Mouse (Mus musculus): ENCODE results near the gene Kank3. TPM values are rescaled to one million over a fixed set of nuclear protein-coding genes. Genes with fewer than 3 reads are reported as not detected.
A peak's percentile ranks its signal among the peaks of the same experiment; 100 is the strongest.

Gene Kank3
- polyA plus RNA-seq, 1 experiment from 2014 or later: 30.1 TPM

GRCm38 (mm10) chr17:33799277-33799676 lies 11.0 kb upstream of the Kank3 start:
- Histone ChIP-seq H3K9ac (ENCODE audit: low read depth, low read length) (no peak overlapping the region), H3K4me3 (ENCODE audit: low read depth, low read length) (no peak overlapping the region), H3K4me1 (replicated peaks; ENCODE audit: control insufficient read depth, insufficient read depth, low read length) (no peaks in the 10 kb centered on the region), H3K36me3 (ENCODE audit: control insufficient read depth, insufficient read depth, low read length) (no peaks in the 10 kb centered on the region), H3K27ac (ENCODE audit: low read depth, low read length) (no peak overlapping the region), H3K9me3 (ENCODE audit: control insufficient read depth, low read length) (no peaks in the 10 kb centered on the region), H3K4me2 (replicated peaks; ENCODE audit: low read depth, low read length) (no peak overlapping the region), H3K27me3 (ENCODE audit: control insufficient read depth, insufficient read depth, low read length) (no peaks in the 10 kb centered on the region)
- DNase-seq (ENCODE audit: low spot score) (no peak), ATAC-seq (ENCODE audit: low FRiP score) (no peak)
- WGBS: 88% methylated on average over 1 of the region's 1 CpGs

- no peak for ATAC-seq (ENCODE audit: low FRiP score)
- Histone ChIP-seq H3K4me1 (replicated peaks; ENCODE audit: control insufficient read depth, insufficient read depth, low read length) (no peaks in the 10 kb centered on the region), H3K9ac (ENCODE audit: low read depth, low read length) (no peak overlapping the region), H3K36me3 (ENCODE audit: control insufficient read depth, insufficient read depth, low read length) (no peaks in the 10 kb centered on the region), H3K27me3 (ENCODE audit: control insufficient read depth, insufficient read depth, low read length) (no peaks in the 10 kb centered on the region), H3K4me2 (replicated peaks; ENCODE audit: low read depth, low read length) (no peak overlapping the region), H3K4me3 (ENCODE audit: low read depth, low read length) (no peak overlapping the region), H3K9me3 (ENCODE audit: control insufficient read depth, low read length) (no peaks in the 10 kb centered on the region), H3K27ac (ENCODE audit: low read depth, low read length) (no peak overlapping the region)
- 15% methylated on average over 2 of the region's 2 CpGs for WGBS
- DNase-seq (ENCODE audit: low spot score): no peak
These were observed 8.1 kb upstream of the Kank3 start for GRCm38 (mm10) chr17:33802221-33802620.

- H3K27me3 ChIP-seq (ENCODE audit: control insufficient read depth, insufficient read depth, low read length): no peaks in the 10 kb centered on the region
- H3K4me2 ChIP-seq (replicated peaks; ENCODE audit: low read depth, low read length): no peak overlapping the region
- DNase-seq (ENCODE audit: low spot score): no peak
- no peaks in the 10 kb centered on the region for H3K36me3 ChIP-seq (ENCODE audit: control insufficient read depth, insufficient read depth, low read length)
- H3K4me1 ChIP-seq (replicated peaks; ENCODE audit: control insufficient read depth, insufficient read depth, low read length): no peaks in the 10 kb centered on the region
- H3K9me3 ChIP-seq (ENCODE audit: control insufficient read depth, low read length): no peaks in the 10 kb centered on the region
- H3K27ac ChIP-seq (ENCODE audit: low read depth, low read length): no peak overlapping the region
- 67% methylated on average over 4 of the region's 4 CpGs for WGBS
- ATAC-seq (ENCODE audit: low FRiP score): no peak
- no peak overlapping the region for H3K4me3 ChIP-seq (ENCODE audit: low read depth, low read length)
- H3K9ac ChIP-seq (ENCODE audit: low read depth, low read length): no peak overlapping the region
These were observed 6.1 kb upstream of the Kank3 start for GRCm38 (mm10) chr17:33804205-33804604.

GRCm38 (mm10) chr17:33804745-33805144 lies 5.6 kb upstream of the Kank3 start:
- Histone ChIP-seq H3K36me3 (ENCODE audit: control insufficient read depth, insufficient read depth, low read length) (no peaks in the 10 kb centered on the region), H3K4me1 (replicated peaks; ENCODE audit: control insufficient read depth, insufficient read depth, low read length) (no peaks in the 10 kb centered on the region), H3K9me3 (ENCODE audit: control insufficient read depth, low read length) (no peaks in the 10 kb centered on the region), H3K4me3 (ENCODE audit: low read depth, low read length) (no peak overlapping the region), H3K4me2 (replicated peaks; ENCODE audit: low read depth, low read length) (no peak overlapping the region), H3K9ac (ENCODE audit: low read depth, low read length) (no peak overlapping the region), H3K27ac (ENCODE audit: low read depth, low read length) (no peak overlapping the region), H3K27me3 (ENCODE audit: control insufficient read depth, insufficient read depth, low read length) (no peaks in the 10 kb centered on the region)
- no peak for ATAC-seq (ENCODE audit: low FRiP score)
- 54% methylated on average over 1 of the region's 1 CpGs for WGBS
- no peak for DNase-seq (ENCODE audit: low spot score)

GRCm38 (mm10) chr17:33807181-33807888 lies 3.0 kb upstream of the Kank3 start:
- Histone ChIP-seq H3K27ac (ENCODE audit: low read depth, low read length) (no peak overlapping the region), H3K27me3 (ENCODE audit: control insufficient read depth, insufficient read depth, low read length) (peaks cover 6% of the 10 kb centered on the region), H3K4me1 (replicated peaks; ENCODE audit: control insufficient read depth, insufficient read depth, low read length) (no peaks in the 10 kb centered on the region), H3K36me3 (ENCODE audit: control insufficient read depth, insufficient read depth, low read length) (no peaks in the 10 kb centered on the region), H3K9me3 (ENCODE audit: control insufficient read depth, low read length) (no peaks in the 10 kb centered on the region), H3K9ac (ENCODE audit: low read depth, low read length) (no peak overlapping the region), H3K4me2 (replicated peaks; ENCODE audit: low read depth, low read length) (no peak overlapping the region), H3K4me3 (ENCODE audit: low read depth, low read length) (no peak overlapping the region)
- 53% methylated on average over 8 of the region's 9 CpGs for WGBS
- ATAC-seq (ENCODE audit: low FRiP score): no peak
- DNase-seq (ENCODE audit: low spot score): no peak

GRCm38 (mm10) chr17:33808192-33808591 lies 2.1 kb upstream of the Kank3 start:
- 39% methylated on average over 10 of the region's 10 CpGs for WGBS

GRCm38 (mm10) chr17:33811142-33811516 lies 810 bp downstream of the Kank3 start:
- DNase-seq (ENCODE audit: low spot score) (no peak), ATAC-seq (ENCODE audit: low FRiP score) (no peak)
- Histone ChIP-seq H3K4me1 (replicated peaks; ENCODE audit: control insufficient read depth, insufficient read depth, low read length) (no peaks in the 10 kb centered on the region), H3K9ac (ENCODE audit: low read depth, low read length) (no peak overlapping the region), H3K9me3 (ENCODE audit: control insufficient read depth, low read length) (no peaks in the 10 kb centered on the region), H3K36me3 (ENCODE audit: control insufficient read depth, insufficient read depth, low read length) (no peaks in the 10 kb centered on the region), H3K27ac (ENCODE audit: low read depth, low read length) (no peak overlapping the region), H3K27me3 (ENCODE audit: control insufficient read depth, insufficient read depth, low read length) (peaks cover 6% of the 10 kb centered on the region), H3K4me2 (replicated peaks; ENCODE audit: low read depth, low read length) (peak overlapping the region; percentile 71; the same call in 1 of the 2 replicates), H3K4me3 (ENCODE audit: low read depth, low read length) (peak overlapping the region; percentile 49)
- 33% methylated on average over 7 of the region's 7 CpGs for WGBS

More at GRCm38 (mm10) chr17:33808192-33808591, 2.1 kb upstream of the Kank3 start:
- DNase-seq (ENCODE audit: low spot score) (no peak), ATAC-seq (ENCODE audit: low FRiP score) (no peak)
- Histone ChIP-seq H3K4me2 (replicated peaks; ENCODE audit: low read depth, low read length) (no peak overlapping the region), H3K4me3 (ENCODE audit: low read depth, low read length) (no peak overlapping the region), H3K27me3 (ENCODE audit: control insufficient read depth, insufficient read depth, low read length) (peaks cover 6% of the 10 kb centered on the region), H3K36me3 (ENCODE audit: control insufficient read depth, insufficient read depth, low read length) (no peaks in the 10 kb centered on the region), H3K9me3 (ENCODE audit: control insufficient read depth, low read length) (no peaks in the 10 kb centered on the region), H3K9ac (ENCODE audit: low read depth, low read length) (no peak overlapping the region), H3K27ac (ENCODE audit: low read depth, low read length) (no peak overlapping the region), H3K4me1 (replicated peaks; ENCODE audit: control insufficient read depth, insufficient read depth, low read length) (no peaks in the 10 kb centered on the region)

GRCm38 (mm10) chr17:33812475-33812874 lies 2.2 kb downstream of the Kank3 start:
- H3K4me2 ChIP-seq (replicated peaks; ENCODE audit: low read depth, low read length): no peak overlapping the region
- 65% methylated on average over 3 of the region's 3 CpGs for WGBS
- no peak overlapping the region for H3K4me3 ChIP-seq (ENCODE audit: low read depth, low read length)
- 0 out of 2 replicates have a peak, but pooled peaks cover 4% of the 10 kb centered on the region for H3K4me1 ChIP-seq (replicated peaks; ENCODE audit: control insufficient read depth, insufficient read depth, low read length)
- peaks cover 6% of the 10 kb centered on the region for H3K27me3 ChIP-seq (ENCODE audit: control insufficient read depth, insufficient read depth, low read length)
- H3K27ac ChIP-seq (ENCODE audit: low read depth, low read length): no peak overlapping the region
- DNase-seq (ENCODE audit: low spot score) (no peak), ATAC-seq (ENCODE audit: low FRiP score) (no peak)
- no peak overlapping the region for H3K9ac ChIP-seq (ENCODE audit: low read depth, low read length)
- no peaks in the 10 kb centered on the region for H3K36me3 ChIP-seq (ENCODE audit: control insufficient read depth, insufficient read depth, low read length)
- H3K9me3 ChIP-seq (ENCODE audit: control insufficient read depth, low read length): no peaks in the 10 kb centered on the region

- no peaks in the 10 kb centered on the region for H3K36me3 ChIP-seq (ENCODE audit: control insufficient read depth, insufficient read depth, low read length)
- no peak overlapping the region for H3K4me2 ChIP-seq (replicated peaks; ENCODE audit: low read depth, low read length)
- no peak overlapping the region for H3K27ac ChIP-seq (ENCODE audit: low read depth, low read length)
- no peak for DNase-seq (ENCODE audit: low spot score)
- ATAC-seq (ENCODE audit: low FRiP score): no peak
- no peaks in the 10 kb centered on the region for H3K9me3 ChIP-seq (ENCODE audit: control insufficient read depth, low read length)
- no peak overlapping the region for H3K4me3 ChIP-seq (ENCODE audit: low read depth, low read length)
- WGBS: 68% methylated on average over 4 of the region's 4 CpGs
- H3K9ac ChIP-seq (ENCODE audit: low read depth, low read length): no peak overlapping the region
- peaks cover 5% of the 10 kb centered on the region for H3K4me1 ChIP-seq (replicated peaks; ENCODE audit: control insufficient read depth, insufficient read depth, low read length)
- peaks cover 6% of the 10 kb centered on the region for H3K27me3 ChIP-seq (ENCODE audit: control insufficient read depth, insufficient read depth, low read length)
These were observed 2.7 kb downstream of the Kank3 start for GRCm38 (mm10) chr17:33812990-33813389.

All from hindbrain, embryonic 11.5 days (tissue).